Mouse (Mus musculus) thymus, adult 2 months (tissue): ENCODE results near the gene Gtdc1. TPM values are rescaled to one million over a fixed set of nuclear protein-coding genes. Genes with fewer than 3 reads are reported as not detected.
A peak's percentile ranks its signal among the peaks of the same experiment; 100 is the strongest.

ENCODE experiments used
- DNase-seq: peaks from one replicate; pipeline ENCODE4 v3.0.0; 2021
- H3K27ac ChIP-seq: fragments of 200-500 bp; 2 replicates; pipeline ENCODE4 v1.5.1; 2012; ENCODE audit warnings: low read length, control low read depth; ENCODE audit not compliant: control insufficient read depth, insufficient read depth
- H3K27me3 ChIP-seq: fragments of 200-500 bp; 2 replicates; pipeline ENCODE4 v1.6.1; 2012; ENCODE audit warnings: mild to moderate bottlenecking, low read length, moderate library complexity, mixed read lengths; ENCODE audit not compliant: control insufficient read depth, insufficient read depth
- H3K36me3 ChIP-seq: fragments of 200-500 bp; 2 replicates; pipeline ENCODE4 v1.6.1; 2012; ENCODE audit warnings: mild to moderate bottlenecking, low read length, moderate library complexity; ENCODE audit not compliant: control insufficient read depth, insufficient read depth
- H3K4me1 ChIP-seq: fragments of 200-500 bp; replicated peaks from 2 replicates; pipeline ENCODE4 v1.6.1; 2012; ENCODE audit warnings: low read length; ENCODE audit not compliant: control insufficient read depth, insufficient read depth
- H3K4me3 ChIP-seq: fragments of 200-500 bp; 2 replicates; pipeline ENCODE4 v1.5.1; 2012; ENCODE audit warnings: mild to moderate bottlenecking, low read length, control low read depth, moderate library complexity; ENCODE audit not compliant: control insufficient read depth, insufficient read depth
- CTCF ChIP-seq: fragments of 200-500 bp; IDR thresholded peaks from 2 replicates; pipeline ENCODE4 v1.5.1; 2012; ENCODE audit warnings: mild to moderate bottlenecking, control low read depth, low read length, moderate library complexity, borderline replicate concordance; ENCODE audit not compliant: control insufficient read depth, poor library complexity, insufficient read depth; ENCODE audit errors: extremely low read depth
- POLR2A ChIP-seq: fragments of 200-500 bp; IDR thresholded peaks from 2 replicates; pipeline ENCODE4 v1.6.1; 2012; ENCODE audit warnings: mild to moderate bottlenecking, low read length, control low read depth, moderate library complexity; ENCODE audit not compliant: control insufficient read depth, poor library complexity, insufficient read depth; ENCODE audit errors: extremely low read depth
- WGBS: fragments of 180-500 bp; shearing (Covaris S2); methylation state at CpG from one replicate; pipeline ENCODE4 v1.1.7; 2018; 5-methylcytosine and 5-hydroxymethylcytosine counted together
- polyA plus RNA-seq: library from polyadenylated mRNA; depleted of rRNA; stranded (reverse); fragments of >200 nt; gene quantifications from 2 replicates; pipeline ENCODE4 v1.2.3, GENCODE M21; 2012

Gene Gtdc1
- polyA plus RNA-seq, 1 experiment, result 13.9 TPM

GRCm38 (mm10) chr2:44926683-44927481, 575 bp downstream of the Gtdc1 start:
- DNase-seq, result peak; percentile 85
- H3K27me3 ChIP-seq, result no peaks in the 10 kb centered on the region
- 1% methylated on average over 70 of the region's 95 CpGs for WGBS
- peak; percentile 79; the same call in 1 of the 2 replicates for TF ChIP-seq POLR2A
- peak; percentile 28; the same call in 1 of the 2 replicates for TF ChIP-seq CTCF
- H3K27ac ChIP-seq, result peak overlapping the region; percentile 66
- peak overlapping the region; percentile 85 for H3K4me3 ChIP-seq
- 0 out of 2 replicates have a peak, but pooled peaks cover 2% of the 10 kb centered on the region for H3K4me1 ChIP-seq
- H3K36me3 ChIP-seq, result no peaks in the 10 kb centered on the region

- under 1% methylated on average over 17 of the region's 17 CpGs for WGBS
- 0 out of 2 replicates have a peak, but pooled peaks cover 2% of the 10 kb centered on the region for H3K4me1 ChIP-seq
Observed at GRCm38 (mm10) chr2:44926167-44926682, 1.2 kb downstream of the Gtdc1 start.

GRCm38 (mm10) chr2:44924618-44925017, 2.8 kb downstream of the Gtdc1 start:
- Histone ChIP-seq H3K4me3 (no peak overlapping the region), H3K27me3 (no peaks in the 10 kb centered on the region), H3K27ac (no peak overlapping the region), H3K36me3 (no peaks in the 10 kb centered on the region), H3K4me1 (0 out of 2 replicates have a peak, but pooled peaks cover 2% of the 10 kb centered on the region)
- DNase-seq, result no peak
- no peak for TF ChIP-seq POLR2A
- TF ChIP-seq CTCF, result no peak

More at GRCm38 (mm10) chr2:44926167-44926682, 1.2 kb downstream of the Gtdc1 start:
- peak overlapping the region; percentile 66 for H3K27ac ChIP-seq
- TF ChIP-seq CTCF, result no peak
- TF ChIP-seq POLR2A, result no peak
- H3K4me3 ChIP-seq, result peak overlapping the region; percentile 84
- no peaks in the 10 kb centered on the region for H3K27me3 ChIP-seq
- DNase-seq, result no peak
- H3K36me3 ChIP-seq, result no peaks in the 10 kb centered on the region

GRCm38 (mm10) chr2:44923056-44923883, 4.2 kb downstream of the Gtdc1 start:
- DNase-seq, result no peak
- H3K27ac ChIP-seq, result no peak overlapping the region
- TF ChIP-seq CTCF (no peak), POLR2A (no peak)
- no peaks in the 10 kb centered on the region for H3K27me3 ChIP-seq
- H3K4me1 ChIP-seq, result 0 out of 2 replicates have a peak, but pooled peaks cover 2% of the 10 kb centered on the region
- H3K4me3 ChIP-seq, result no peak overlapping the region
- WGBS, result 45% methylated on average over 8 of the region's 8 CpGs
- H3K36me3 ChIP-seq, result no peaks in the 10 kb centered on the region

- TF ChIP-seq CTCF (no peak), POLR2A (no peak)
- no peak overlapping the region for H3K27ac ChIP-seq
- DNase-seq, result no peak
- no peak overlapping the region for H3K4me3 ChIP-seq
- H3K4me1 ChIP-seq, result 0 out of 2 replicates have a peak, but pooled peaks cover 2% of the 10 kb centered on the region
- WGBS, result 100% methylated on average over 2 of the region's 2 CpGs
- no peaks in the 10 kb centered on the region for H3K36me3 ChIP-seq
- no peaks in the 10 kb centered on the region for H3K27me3 ChIP-seq
Observed at GRCm38 (mm10) chr2:44922500-44922899, 5.0 kb downstream of the Gtdc1 start.

GRCm38 (mm10) chr2:44920471-44920870, 7.0 kb downstream of the Gtdc1 start:
- no peak for DNase-seq
- Histone ChIP-seq H3K4me1 (0 out of 2 replicates have a peak, but pooled peaks cover 2% of the 10 kb centered on the region), H3K27me3 (no peaks in the 10 kb centered on the region), H3K4me3 (no peak overlapping the region), H3K36me3 (no peaks in the 10 kb centered on the region), H3K27ac (no peak overlapping the region)
- no peak for TF ChIP-seq POLR2A
- TF ChIP-seq CTCF, result no peak
- WGBS, result 92% methylated on average over 3 of the region's 3 CpGs
